Mouse (Mus musculus) gastrocnemius, postnatal 36 days (tissue): ENCODE results near the gene Hyls1. TPM values are rescaled to one million over a fixed set of nuclear protein-coding genes. Genes with fewer than 3 reads are reported as not detected.

Experiments used
- DNase-seq, 2 experiments: peaks; one replicate each; pipeline ENCODE4 v3.0.0; 2022
- intact Hi-C: fragments of 180-260 bp; cut with DNase I; formaldehyde crosslinking; loops from one replicate; pipeline ENCODE4 v1.15.1; 2025
- total RNA-seq, 2 experiments: library from RNA; stranded (reverse); gene quantifications; 2 replicates each; pipeline ENCODE4 v1.2.3; 2021

Gene Hyls1
- total RNA-seq, 2 experiments from 2014 or later: 0.94 to 0.99 TPM

- intact Hi-C loops: no loop called here
- DNase-seq: no peak
Measured at GRCm38 (mm10) chr9:35545704-35546103, 24.5 kb downstream of the Hyls1 start.

GRCm38 (mm10) chr9:35544666-35545065 is 25.5 kb downstream of the Hyls1 start:
- no peak for DNase-seq
- intact Hi-C loops: no loop called here

- intact Hi-C loops: no loop called here
- DNase-seq: no peak
Measured at GRCm38 (mm10) chr9:35543099-35543860, 26.9 kb downstream of the Hyls1 start.

- DNase-seq: no peak
- intact Hi-C loops: no loop called here
Measured at GRCm38 (mm10) chr9:35541941-35542340, 28.3 kb downstream of the Hyls1 start.

- DNase-seq: peak; percentile 56 to 73
- intact Hi-C loops: no loop called here
Measured at GRCm38 (mm10) chr9:35541488-35541887, 28.7 kb downstream of the Hyls1 start.

- intact Hi-C loops: no loop called here
- no peak for DNase-seq
Measured at GRCm38 (mm10) chr9:35541024-35541423, 29.2 kb downstream of the Hyls1 start.

GRCm38 (mm10) chr9:35539001-35539750 is 31.0 kb downstream of the Hyls1 start:
- DNase-seq: no peak
- intact Hi-C loops: loop anchor here (2.0 kb wide), 1 partner anchor 254 kb away; no protein-coding TSS in a partner anchor

- intact Hi-C loops: no loop called here
- DNase-seq: no peak
Measured at GRCm38 (mm10) chr9:35535876-35536275, 34.3 kb downstream of the Hyls1 start.

- intact Hi-C loops: no loop called here
Measured at GRCm38 (mm10) chr9:35535110-35535509, 35.1 kb downstream of the Hyls1 start.

GRCm38 (mm10) chr9:35533266-35533665 is 36.9 kb downstream of the Hyls1 start:
- intact Hi-C loops: no loop called here
- DNase-seq: no peak

More at GRCm38 (mm10) chr9:35535110-35535509, 35.1 kb downstream of the Hyls1 start:
- no peak for DNase-seq

GRCm38 (mm10) chr9:35529796-35530195 is 40.4 kb downstream of the Hyls1 start:
- DNase-seq: no peak
- intact Hi-C loops: no loop called here

- intact Hi-C loops: no loop called here
- no peak for DNase-seq
Measured at GRCm38 (mm10) chr9:35529141-35529540, 41.1 kb downstream of the Hyls1 start.

- intact Hi-C loops: loop anchor here (1.0 kb wide), 1 partner anchor 241 kb away; no protein-coding TSS in a partner anchor
- peak; percentile 47 to 65 for DNase-seq
Measured at GRCm38 (mm10) chr9:35523941-35524411, 46.2 kb downstream of the Hyls1 start.

GRCm38 (mm10) chr9:35523541-35523940 is 46.7 kb downstream of the Hyls1 start:
- peak; percentile 28 to 30 for DNase-seq
- intact Hi-C loops: no loop called here

- no peak for DNase-seq
- intact Hi-C loops: no loop called here
Measured at GRCm38 (mm10) chr9:35522821-35523515, 47.2 kb downstream of the Hyls1 start.

GRCm38 (mm10) chr9:35522241-35522640 is 48.0 kb downstream of the Hyls1 start:
- intact Hi-C loops: no loop called here
- DNase-seq: no peak

GRCm38 (mm10) chr9:35520631-35521348 is 49.4 kb downstream of the Hyls1 start:
- DNase-seq: no peak
- intact Hi-C loops: no loop called here

GRCm38 (mm10) chr9:35518169-35518568 is 52.0 kb downstream of the Hyls1 start, which contains the start of gene Gm1113:
TSS of gene Gm1113 (minus strand) at chr9:35518269.
- DNase-seq: no peak
- intact Hi-C loops: no loop called here

- intact Hi-C loops: no loop called here
- no peak for DNase-seq
Measured at GRCm38 (mm10) chr9:35516711-35517110, 53.5 kb downstream of the Hyls1 start.

GRCm38 (mm10) chr9:35516182-35516581 is 54.0 kb downstream of the Hyls1 start:
- intact Hi-C loops: no loop called here

More at GRCm38 (mm10) chr9:35516182-35516581, 54.0 kb downstream of the Hyls1 start:
- no peak for DNase-seq
